Mouse (Mus musculus) mesoderm, embryonic 11.5 days (tissue): ENCODE results near the gene Mfsd12.

Experiments
- DNase-seq: peaks from one replicate; pipeline ENCODE4 v3.0.0-alpha.2; 2012; ENCODE audit warnings: low read depth, low spot score

The Mfsd12 gene

GRCm38 (mm10) chr10:81354738-81355477 lies 2.4 kb upstream of the Mfsd12 start:
- DNase-seq = no peak

- DNase-seq = no peak
These were observed 1.8 kb upstream of the Mfsd12 start for GRCm38 (mm10) chr10:81355533-81355932.

GRCm38 (mm10) chr10:81356352-81356990 lies 820 bp upstream of the Mfsd12 start:
- no peak for DNase-seq

- no peak for DNase-seq
These were observed 918 bp downstream of the Mfsd12 start for GRCm38 (mm10) chr10:81358209-81358608.

- DNase-seq = no peak
These were observed 1.6 kb downstream of the Mfsd12 start for GRCm38 (mm10) chr10:81358841-81359240.

GRCm38 (mm10) chr10:81360721-81361120 lies 3.4 kb downstream of the Mfsd12 start:
- no peak for DNase-seq

GRCm38 (mm10) chr10:81362336-81362949 lies 5.2 kb downstream of the Mfsd12 start:
- DNase-seq = no peak

GRCm38 (mm10) chr10:81363436-81364346 lies 6.4 kb downstream of the Mfsd12 start:
- no peak for DNase-seq

GRCm38 (mm10) chr10:81364666-81365065 lies 7.4 kb downstream of the Mfsd12 start:
- no peak for DNase-seq

- no peak for DNase-seq
These were observed 7.8 kb downstream of the Mfsd12 start for GRCm38 (mm10) chr10:81365073-81365472.

- DNase-seq = no peak
These were observed 8.6 kb downstream of the Mfsd12 start, which contains the start of gene 4930404N11Rik for GRCm38 (mm10) chr10:81365672-81366476. Gene 4930404N11Rik (minus strand): TSS chr10:81365816.

- DNase-seq = no peak
These were observed 9.4 kb downstream of the Mfsd12 start for GRCm38 (mm10) chr10:81366477-81367206.

GRCm38 (mm10) chr10:81367207-81367495 lies 9.9 kb downstream of the Mfsd12 start:
- no peak for DNase-seq

- no peak for DNase-seq
These were observed 18.0 kb downstream of the Mfsd12 start for GRCm38 (mm10) chr10:81375322-81375721.

GRCm38 (mm10) chr10:81376561-81377361 lies 19.5 kb downstream of the Mfsd12 start:
- DNase-seq = no peak

GRCm38 (mm10) chr10:81377362-81377664 lies 20.0 kb downstream of the Mfsd12 start:
- DNase-seq = no peak

- DNase-seq = no peak
These were observed 20.7 kb downstream of the Mfsd12 start, which contains the start of gene Fzr1 for GRCm38 (mm10) chr10:81377793-81378552. Gene Fzr1 (minus strand): TSS chr10:81378516.

GRCm38 (mm10) chr10:81378553-81379182 lies 21.4 kb downstream of the Mfsd12 start:
- peak; percentile 100 for DNase-seq
